Mouse (Mus musculus) intestine, postnatal 0 days (tissue): Measurements from ENCODE around the gene Pkmyt1. TPM values are rescaled to one million over a fixed set of nuclear protein-coding genes. Genes with fewer than 3 reads are reported as not detected.

Source experiments
- ATAC-seq: fragments of 200-750 bp; cut with Nextera tagmentation; 2 replicates; pipeline ENCODE4 v1.8.0; 2017; ENCODE audit warnings: mild to moderate bottlenecking, moderate TSS enrichment, moderate library complexity
- H3K27ac ChIP-seq: fragments of 300-500 bp; sonication (generic); 2 replicates; pipeline ENCODE4 v1.5.1; 2014; ENCODE audit warnings: mild to moderate bottlenecking, low read depth, low read length, moderate library complexity
- H3K27me3 ChIP-seq: fragments of 300-500 bp; sonication (generic); replicated peaks from 2 replicates; pipeline ENCODE4 v1.6.1; 2014; ENCODE audit warnings: low read length, mixed read lengths; ENCODE audit not compliant: control insufficient read depth, insufficient read depth
- H3K36me3 ChIP-seq: fragments of 300-500 bp; sonication (generic); 2 replicates; pipeline ENCODE4 v1.6.1; 2014; ENCODE audit warnings: mild to moderate bottlenecking, moderate library complexity; ENCODE audit not compliant: control insufficient read depth, insufficient read depth
- H3K4me1 ChIP-seq: fragments of 300-500 bp; sonication (generic); replicated peaks from 2 replicates; pipeline ENCODE4 v1.6.1; 2014; ENCODE audit warnings: antibody characterized with exemption, low read length, mixed read lengths; ENCODE audit not compliant: control insufficient read depth, insufficient read depth
- H3K4me2 ChIP-seq: fragments of 300-500 bp; sonication (generic); replicated peaks from 2 replicates; pipeline ENCODE4 v1.6.1; 2014; ENCODE audit warnings: low read depth, mild to moderate bottlenecking, moderate library complexity
- H3K4me3 ChIP-seq: fragments of 300-500 bp; sonication (generic); 2 replicates; pipeline ENCODE4 v1.5.1; 2014; ENCODE audit warnings: low read depth, low read length
- H3K9ac ChIP-seq: fragments of 300-500 bp; sonication (generic); 2 replicates; pipeline ENCODE4 v1.6.1; 2014; ENCODE audit warnings: mild to moderate bottlenecking, low read depth, low read length
- H3K9me3 ChIP-seq: fragments of 300-500 bp; sonication (generic); 2 replicates; pipeline ENCODE4 v1.6.1; 2016; ENCODE audit warnings: mixed run types; ENCODE audit not compliant: control insufficient read depth
- CTCF ChIP-seq: sonication (generic); IDR thresholded peaks from 2 replicates; pipeline ENCODE4 v1.5.1; 2016; ENCODE audit warnings: low read depth, mild to moderate bottlenecking, control low read depth, antibody characterized with exemption, moderate library complexity
- WGBS: fragments of 180-500 bp; shearing (Covaris S2); extraction: QIAGEN DNeasy Blood & Tissue Kit; methylation state at CpG from one replicate; pipeline ENCODE4 v1.1.7; 2014; 5-methylcytosine and 5-hydroxymethylcytosine counted together
- polyA plus RNA-seq: library from polyadenylated mRNA; unstranded; fragments of >200 nt; fragmentation: Nextera tagmentation; extraction: Ambion mirVana; gene quantifications from 2 replicates; pipeline ENCODE4 v1.2.1, GENCODE M21; 2015

Pkmyt1 gene
- polyA plus RNA-seq, 1 experiment from 2014 or later: 12.6 TPM

DNA sequence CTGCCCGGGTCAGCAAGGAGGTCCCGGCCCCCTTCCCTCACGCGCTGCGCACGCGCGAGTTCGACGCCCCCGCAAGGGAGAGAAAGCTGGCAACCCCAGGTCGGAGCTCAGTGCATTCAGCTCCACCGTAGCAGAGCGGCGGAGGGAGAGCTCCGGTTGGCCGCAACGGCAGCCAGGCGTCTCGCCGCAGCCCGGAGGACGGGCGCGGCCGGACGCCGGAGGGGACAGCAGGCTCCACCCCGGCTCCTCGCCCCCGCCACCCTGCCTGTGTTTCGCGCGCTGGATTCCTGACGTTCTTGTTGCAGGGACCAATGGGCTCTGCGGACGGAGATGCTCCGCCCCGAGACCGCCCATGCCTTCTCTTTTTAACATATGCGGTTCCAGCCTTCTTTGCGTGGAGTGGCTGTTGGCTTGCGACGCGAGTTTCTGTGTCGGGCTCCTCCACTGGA lies 14.0 kb downstream of the Pkmyt1 start:
- ATAC-seq: peak; percentile 74
- no peaks in the 10 kb centered on the region for H3K9me3 ChIP-seq
- under 1% methylated on average over 45 of the region's 46 CpGs for WGBS
- no peak for TF ChIP-seq CTCF
- H3K27ac ChIP-seq: peak overlapping the region; percentile 36; the same call in 1 of the 2 replicates
- peaks cover 24% of the 10 kb centered on the region for H3K36me3 ChIP-seq
- H3K4me1 ChIP-seq: peaks cover 4% of the 10 kb centered on the region; the same call in 1 of the 2 replicates
- H3K27me3 ChIP-seq: peaks cover 35% of the 10 kb centered on the region
- H3K9ac ChIP-seq: peak overlapping the region; percentile 60
- H3K4me2 ChIP-seq: peak overlapping the region; percentile 96
- H3K4me3 ChIP-seq: peak overlapping the region; percentile 59

DNA sequence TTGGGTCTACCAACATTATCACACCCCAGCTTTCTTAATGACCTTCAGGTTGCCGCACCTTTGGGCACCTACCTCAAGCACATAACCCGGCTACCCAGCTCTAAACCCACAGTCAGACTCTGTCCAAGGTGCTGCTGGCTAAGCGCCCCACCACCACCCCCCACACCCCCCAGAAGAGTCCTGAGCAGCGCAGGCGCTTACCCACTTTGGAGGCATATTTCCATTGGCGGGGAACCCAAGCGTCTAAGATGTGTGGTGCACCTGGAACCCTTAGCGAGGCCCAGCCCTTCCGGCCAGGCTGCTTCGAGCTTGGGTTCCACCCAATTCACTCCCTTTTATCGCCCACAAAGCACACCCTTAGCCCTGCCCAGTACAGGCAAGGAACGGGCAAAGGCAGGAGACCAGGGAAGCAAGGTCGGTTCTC lies 14.5 kb downstream of the Pkmyt1 start, which contains the start of gene Paqr4:
Paqr4 (minus strand) TSS at position 270 of the 424 bp plus-strand sequence.
- WGBS: 3% methylated on average over 13 of the region's 13 CpGs
- H3K36me3 ChIP-seq: peaks cover 20% of the 10 kb centered on the region
- TF ChIP-seq CTCF: no peak
- no peaks in the 10 kb centered on the region for H3K9me3 ChIP-seq
- ATAC-seq: peak; percentile 56
- peak within 1 kb of the TSS; percentile 96 for H3K4me2 ChIP-seq
- H3K4me3 ChIP-seq: peak within 1 kb of the TSS; percentile 59
- H3K9ac ChIP-seq: peak within 1 kb of the TSS; percentile 60
- H3K27me3 ChIP-seq: peaks cover 37% of the 10 kb centered on the region
- H3K4me1 ChIP-seq: peaks cover 4% of the 10 kb centered on the region; the same call in 1 of the 2 replicates
- peak within 1 kb of the TSS; percentile 36; the same call in 1 of the 2 replicates for H3K27ac ChIP-seq

DNA sequence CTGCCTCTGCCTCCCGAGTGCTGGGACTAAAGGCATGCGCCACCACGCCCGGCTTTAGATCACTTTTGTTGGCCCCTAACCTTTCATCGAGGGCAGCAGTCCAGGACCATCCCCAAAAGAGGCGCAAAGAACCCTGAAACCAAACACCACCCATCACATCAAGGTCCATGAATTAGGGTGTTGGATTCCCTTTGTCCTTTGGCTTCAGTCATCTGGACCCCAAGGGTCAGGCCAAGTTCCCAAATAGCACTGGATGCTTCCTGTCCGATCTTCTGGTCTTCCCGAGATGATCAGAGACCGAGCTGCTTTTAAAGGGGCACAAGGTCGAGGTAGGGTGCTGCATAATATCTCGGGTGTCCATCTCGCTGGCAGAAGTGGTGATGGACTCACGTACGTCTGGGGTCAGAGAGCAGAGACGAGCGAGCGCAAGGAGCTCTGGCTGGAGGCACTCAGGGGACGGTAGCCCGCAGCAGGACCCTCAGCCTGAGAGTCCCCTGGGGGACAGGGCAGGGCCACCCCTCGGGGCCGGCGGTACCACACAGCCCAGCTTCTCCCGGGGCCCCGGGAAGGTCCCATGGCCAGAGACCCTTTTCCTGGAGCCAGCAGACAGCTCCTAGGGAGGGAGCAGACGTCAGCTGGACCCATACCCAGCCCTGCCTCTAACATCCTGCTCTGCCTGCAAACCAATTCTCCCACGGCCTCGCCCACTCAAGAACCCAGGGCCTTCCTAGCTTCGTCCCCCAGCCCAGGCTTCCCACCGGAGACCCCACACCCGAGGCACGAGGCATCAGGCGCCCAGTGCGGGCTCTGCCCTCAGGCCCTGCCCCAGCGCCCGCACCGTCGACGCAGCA lies 15.4 kb downstream of the Pkmyt1 start:
- Histone ChIP-seq H3K9ac (no peak overlapping the region), H3K9me3 (no peaks in the 10 kb centered on the region), H3K36me3 (peaks cover 12% of the 10 kb centered on the region), H3K27ac (no peak overlapping the region), H3K4me2 (peak overlapping the region; percentile 51; the same call in 1 of the 2 replicates), H3K27me3 (peaks cover 44% of the 10 kb centered on the region), H3K4me1 (peaks cover 4% of the 10 kb centered on the region; the same call in 1 of the 2 replicates), H3K4me3 (peak overlapping the region; percentile 9; the same call in 1 of the 2 replicates)
- 52% methylated on average over 38 of the region's 38 CpGs for WGBS
- ATAC-seq: no peak
- TF ChIP-seq CTCF: no peak

DNA sequence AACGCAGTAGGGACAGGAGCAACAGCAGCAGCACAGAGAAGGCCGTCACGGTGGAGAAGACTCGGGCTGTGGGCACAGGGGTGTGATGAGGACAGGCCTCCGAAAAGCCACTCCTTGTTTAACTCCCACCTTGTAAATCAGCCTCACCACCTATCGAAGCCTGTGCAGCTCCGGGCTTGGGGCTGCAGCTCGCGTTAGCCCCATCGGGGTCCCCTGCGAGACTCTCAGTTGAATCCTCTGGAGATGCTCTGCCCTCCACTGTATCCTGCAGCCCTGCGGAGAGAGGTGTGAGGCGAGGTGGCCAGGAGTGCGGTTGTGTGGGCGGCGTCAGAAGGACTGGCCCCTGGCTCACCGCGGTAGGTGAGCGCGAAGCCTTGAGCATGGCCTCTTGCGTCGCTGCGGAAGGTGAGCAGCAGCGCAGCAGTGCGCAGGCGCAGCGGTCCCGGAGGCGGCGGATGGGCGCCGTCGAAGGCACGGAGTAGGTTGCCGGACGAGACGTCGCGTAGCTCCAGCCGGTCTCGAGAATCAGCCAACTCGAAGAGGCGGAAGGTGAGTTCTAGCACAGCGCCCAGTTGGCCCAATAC lies 16.2 kb downstream of the Pkmyt1 start:
- H3K4me1 ChIP-seq: peaks cover 4% of the 10 kb centered on the region; the same call in 1 of the 2 replicates
- peak overlapping the region; percentile 9; the same call in 1 of the 2 replicates for H3K4me3 ChIP-seq
- no peaks in the 10 kb centered on the region for H3K9me3 ChIP-seq
- WGBS: 7% methylated on average over 44 of the region's 44 CpGs
- no peak overlapping the region for H3K9ac ChIP-seq
- peaks cover 5% of the 10 kb centered on the region; the same call in 1 of the 2 replicates for H3K36me3 ChIP-seq
- peaks cover 44% of the 10 kb centered on the region for H3K27me3 ChIP-seq
- TF ChIP-seq CTCF: no peak
- peak overlapping the region; percentile 51 for H3K4me2 ChIP-seq
- H3K27ac ChIP-seq: no peak overlapping the region
- ATAC-seq: no peak

DNA sequence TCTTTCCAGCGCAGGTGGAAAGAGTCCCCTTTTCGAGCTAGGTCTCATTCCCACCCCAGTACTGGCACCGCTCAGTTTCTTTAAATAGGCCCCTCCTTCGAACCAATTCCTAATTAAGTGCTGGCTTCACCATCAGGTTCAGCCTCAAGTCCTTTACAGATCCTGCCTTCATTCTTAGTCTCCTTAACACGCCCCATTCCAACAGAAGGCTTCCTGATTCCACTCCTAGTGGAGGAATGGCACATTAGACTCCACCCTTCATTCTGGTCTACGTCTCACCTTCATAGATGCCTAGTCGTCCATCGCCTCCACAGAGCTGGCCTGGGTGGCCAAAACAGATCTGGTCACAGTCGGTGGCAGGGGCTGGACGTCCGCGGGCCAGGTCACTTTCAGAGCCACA lies 16.8 kb downstream of the Pkmyt1 start:
- Histone ChIP-seq H3K4me2 (peak overlapping the region; percentile 51), H3K9ac (no peak overlapping the region)
- no peak for TF ChIP-seq CTCF

DNA sequence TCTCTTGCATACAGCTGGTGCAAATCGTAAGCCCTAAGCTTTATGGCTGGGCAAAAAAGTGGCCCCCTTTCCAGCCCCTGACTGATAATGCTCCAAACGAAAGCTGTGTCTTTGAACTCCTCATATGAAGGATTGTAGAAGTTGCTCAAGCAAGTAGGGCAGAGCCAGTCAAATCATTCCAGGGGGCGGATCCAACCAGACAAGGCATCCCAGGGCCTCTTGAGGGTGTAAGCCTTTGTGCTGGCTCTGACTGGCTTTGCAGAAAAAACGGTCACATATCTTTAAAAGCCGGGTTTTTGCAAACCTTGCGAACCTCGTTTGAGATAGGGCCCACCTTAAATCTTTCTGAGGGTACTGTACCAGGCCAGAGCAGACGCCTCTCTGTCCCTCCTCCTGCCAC lies 17.9 kb downstream of the Pkmyt1 start:
- H3K4me3 ChIP-seq: no peak overlapping the region
- ATAC-seq: no peak
- H3K9ac ChIP-seq: no peak overlapping the region
- H3K27me3 ChIP-seq: peaks cover 44% of the 10 kb centered on the region
- H3K27ac ChIP-seq: no peak overlapping the region
- 29% methylated on average over 8 of the region's 8 CpGs for WGBS
- H3K9me3 ChIP-seq: no peaks in the 10 kb centered on the region
- peaks cover 4% of the 10 kb centered on the region; the same call in 1 of the 2 replicates for H3K4me1 ChIP-seq
- H3K4me2 ChIP-seq: 0 out of 2 replicates have a peak overlapping the region, but pooled peaks have one; percentile 68
- TF ChIP-seq CTCF: no peak
- no peaks in the 10 kb centered on the region for H3K36me3 ChIP-seq

More for the DNA sequence above, 16.8 kb downstream of the Pkmyt1 start:
- Histone ChIP-seq H3K27me3 (peaks cover 44% of the 10 kb centered on the region), H3K9me3 (no peaks in the 10 kb centered on the region), H3K4me3 (no peak overlapping the region), H3K4me1 (peaks cover 4% of the 10 kb centered on the region; the same call in 1 of the 2 replicates), H3K36me3 (no peaks in the 10 kb centered on the region), H3K27ac (no peak overlapping the region)
- 64% methylated on average over 12 of the region's 12 CpGs for WGBS
- no peak for ATAC-seq
